Mouse (Mus musculus) liver, embryonic 13.5 days (tissue): ENCODE measurements around the gene Dlx5. TPM values are rescaled to one million over a fixed set of nuclear protein-coding genes. Genes with fewer than 3 reads are reported as not detected.

Experiments
- polyA plus RNA-seq: library from polyadenylated mRNA; unstranded; fragments of >200 nt; fragmentation: Nextera tagmentation; extraction: Ambion mirVana; gene quantifications from 2 replicates; pipeline ENCODE4 v1.2.1, GENCODE M21; 2015

Dlx5 gene
- polyA plus RNA-seq, 1 experiment from 2014 or later: not detected

Other genes with a start within 250 kb of the Dlx5 start
- gene Dlx6, start 18.8 kb downstream of the Dlx5 start, polyA plus RNA-seq: not detected in 2 replicates
- 2.7 and 3.0 TPM in 2 replicates for gene Sdhaf3, start 73.9 kb upstream of the Dlx5 start, polyA plus RNA-seq